Mouse (Mus musculus): ENCODE measurements at regions not wholly inside any gene's neighbourhood (a gene's known extent, or its start where the extent isn't known, plus 50 kb on each side); places are given as distances from the start of the nearest gene placed in this dataset.

DNA sequence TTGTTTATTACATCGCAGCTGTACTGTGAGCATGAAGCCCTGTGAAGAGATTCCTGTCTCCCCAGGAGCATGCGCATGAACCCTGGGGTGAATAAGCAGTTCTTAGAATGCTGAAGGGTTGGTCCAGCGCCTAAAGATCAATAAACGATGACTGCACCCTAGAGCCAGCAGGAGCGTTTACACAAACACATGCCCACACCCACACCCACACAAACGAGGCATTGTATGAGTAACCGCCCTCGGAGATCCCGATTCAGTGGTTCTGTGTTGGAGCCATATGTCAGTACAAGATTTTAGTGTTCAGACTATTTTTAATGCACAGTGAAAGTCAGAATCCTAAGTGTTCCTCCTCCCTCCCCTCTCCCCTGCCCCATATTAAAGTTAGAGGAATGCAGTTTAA, 57.3 kb downstream of the Edn1 start:
- peak; percentile 29 to 36 for DNase-seq (ENCODE audit: low spot score in 2 of 2)

DNA sequence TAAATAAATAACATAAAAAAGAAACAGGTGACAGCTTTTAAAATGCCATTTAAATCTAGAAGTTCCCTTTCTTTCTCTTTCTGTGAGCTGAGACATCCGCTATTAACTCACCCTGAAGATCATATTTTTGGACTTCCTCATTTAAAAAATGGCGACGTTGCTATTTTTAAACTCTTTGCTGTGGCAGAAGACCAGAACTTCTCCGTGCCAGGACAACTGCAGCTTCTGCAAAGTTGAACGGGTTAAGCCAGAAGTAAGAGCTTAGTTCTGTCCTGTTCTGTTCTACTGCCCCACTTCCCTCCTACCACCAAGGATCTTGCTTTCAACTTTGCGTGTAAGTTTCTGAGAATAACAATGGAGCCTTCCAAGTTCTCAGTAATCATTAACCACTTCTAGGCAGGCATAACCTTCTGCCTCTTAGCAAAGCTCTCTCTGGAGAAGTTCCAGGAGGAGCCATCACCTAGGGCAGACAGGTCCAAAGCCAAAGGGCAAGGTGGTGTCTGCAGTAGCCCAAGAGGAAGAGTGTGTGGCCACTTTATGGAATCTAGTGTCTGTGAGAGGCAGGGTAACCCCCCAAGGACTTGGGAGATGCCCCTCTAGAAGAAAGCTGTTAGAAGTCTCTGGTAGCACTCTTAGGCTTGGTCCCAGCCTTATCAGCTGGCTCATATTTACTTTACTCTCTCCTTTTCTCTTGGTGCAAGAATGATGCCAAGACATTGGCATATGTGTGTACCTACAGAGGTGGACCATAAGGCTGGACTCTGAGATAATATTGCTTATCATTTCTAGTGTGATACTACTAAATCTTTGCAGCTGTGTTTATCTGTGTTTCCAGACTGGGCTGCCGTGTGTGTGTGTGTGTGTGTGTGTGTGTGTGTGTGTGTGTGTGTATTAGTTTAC, 66.6 kb downstream of the Edn1 start:
- DNase-seq (ENCODE audit: low spot score in 2 of 2), result no peak

- DNase-seq (ENCODE audit: low spot score in 2 of 2), result no peak
These were observed 68.5 kb downstream of the Edn1 start for GRCm38 (mm10) chr13:42369826-42370225.

GRCm38 (mm10) chr13:42372201-42372600, 70.9 kb downstream of the Edn1 start:
- DNase-seq (ENCODE audit: low spot score in 2 of 2), result no peak

DNA sequence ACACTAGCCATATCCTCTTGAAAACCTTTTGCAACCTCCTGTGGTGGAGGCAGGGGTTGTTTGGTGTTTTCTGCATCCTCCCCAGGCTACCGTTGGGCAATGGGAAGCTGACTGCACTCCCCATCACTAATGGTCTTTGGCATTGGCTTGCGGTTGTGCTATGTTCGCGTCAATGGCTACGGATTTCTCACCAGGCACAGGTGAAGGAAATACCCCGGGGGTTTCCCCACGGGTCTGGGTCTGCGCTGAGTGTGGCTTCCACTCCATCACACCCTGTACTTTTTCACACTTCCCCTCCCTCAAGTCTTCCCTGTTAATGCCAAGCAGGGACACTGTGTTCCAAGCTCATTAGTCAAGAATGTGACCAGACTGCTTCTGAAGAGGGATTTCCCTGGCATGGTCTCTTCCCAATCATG, 72.9 kb downstream of the Edn1 start:
- no peak for DNase-seq (ENCODE audit: low spot score in 2 of 2)

GRCm38 (mm10) chr13:42379675-42380074, 78.4 kb downstream of the Edn1 start:
- DNase-seq (ENCODE audit: low spot score in 2 of 2), result no peak

DNA sequence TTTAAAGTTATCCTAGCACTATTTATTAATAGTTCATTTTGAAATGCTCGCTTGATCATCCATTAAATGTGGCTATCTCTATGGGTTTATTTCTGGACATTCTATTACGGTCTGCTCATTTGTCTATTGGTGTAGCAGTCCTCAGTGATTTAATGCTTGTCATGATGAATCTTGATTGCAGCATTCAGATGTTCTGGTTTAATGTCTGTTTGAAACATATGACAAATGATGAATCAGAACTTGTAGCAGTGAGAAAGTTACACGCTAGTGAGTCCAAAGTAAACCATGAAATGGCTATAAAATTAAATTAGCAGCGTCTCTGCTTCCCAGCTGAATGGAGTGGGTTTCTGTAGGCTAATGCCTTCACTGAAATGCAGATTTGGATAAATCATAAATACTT, 81.8 kb downstream of the Edn1 start:
- no peak for DNase-seq (ENCODE audit: low spot score in 2 of 2)

GRCm38 (mm10) chr13:42390389-42390788, 89.1 kb downstream of the Edn1 start:
- DNase-seq (ENCODE audit: low spot score in 2 of 2), result no peak

DNA sequence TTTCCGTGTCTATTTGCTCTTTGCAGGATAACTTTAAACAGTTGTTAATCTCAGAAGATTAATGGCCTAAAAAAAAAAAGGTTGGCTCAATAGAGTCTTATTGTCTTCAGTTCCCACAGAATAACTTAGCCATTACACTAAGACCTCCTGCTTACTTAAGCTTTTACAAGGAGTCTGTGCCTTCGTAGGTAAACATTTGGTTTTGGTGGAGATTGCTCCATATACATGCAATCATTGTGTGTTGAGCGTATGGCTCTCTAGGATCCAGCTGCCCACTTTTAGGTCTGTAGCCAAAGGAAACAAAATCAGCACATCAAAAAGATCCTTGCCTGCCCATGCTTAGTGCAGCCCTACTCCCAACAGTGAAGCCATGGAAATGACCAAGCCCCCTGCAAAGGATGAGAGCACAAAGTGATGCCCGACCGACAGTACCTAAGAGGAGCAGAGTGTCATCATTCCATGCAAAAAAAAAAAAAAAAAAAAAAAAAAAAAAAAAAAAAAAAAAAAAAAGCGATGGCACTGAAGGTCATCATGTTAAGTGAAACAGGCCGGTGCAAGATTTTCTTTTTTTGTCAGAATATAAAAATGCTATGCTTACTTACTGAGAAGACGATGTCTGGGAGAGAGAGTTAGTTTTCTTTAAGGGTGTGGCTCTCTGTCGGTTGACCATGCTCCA, 90.2 kb downstream of the Edn1 start:
- DNase-seq (ENCODE audit: low spot score in 2 of 2), result no peak

DNA sequence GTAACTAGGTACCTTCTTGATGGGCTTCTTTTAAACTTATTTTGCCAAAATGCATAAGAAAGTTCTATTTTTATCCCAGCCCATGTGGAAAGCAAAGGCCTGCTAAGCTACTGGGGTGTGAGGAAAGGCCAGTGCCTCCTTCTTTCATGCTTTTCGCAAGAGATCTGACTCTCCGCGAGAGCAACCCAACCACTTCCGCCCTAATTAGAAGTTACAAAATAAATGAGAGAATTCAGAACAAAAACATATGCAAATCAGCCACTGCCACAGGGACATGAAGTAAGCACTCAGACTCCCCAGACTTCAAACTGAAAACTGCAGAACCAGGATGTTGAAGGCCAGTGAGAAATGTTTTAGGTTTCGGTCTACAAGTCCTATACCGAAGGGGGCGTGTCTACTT, 91.4 kb downstream of the Edn1 start:
- DNase-seq (ENCODE audit: low spot score in 2 of 2), result no peak

DNA sequence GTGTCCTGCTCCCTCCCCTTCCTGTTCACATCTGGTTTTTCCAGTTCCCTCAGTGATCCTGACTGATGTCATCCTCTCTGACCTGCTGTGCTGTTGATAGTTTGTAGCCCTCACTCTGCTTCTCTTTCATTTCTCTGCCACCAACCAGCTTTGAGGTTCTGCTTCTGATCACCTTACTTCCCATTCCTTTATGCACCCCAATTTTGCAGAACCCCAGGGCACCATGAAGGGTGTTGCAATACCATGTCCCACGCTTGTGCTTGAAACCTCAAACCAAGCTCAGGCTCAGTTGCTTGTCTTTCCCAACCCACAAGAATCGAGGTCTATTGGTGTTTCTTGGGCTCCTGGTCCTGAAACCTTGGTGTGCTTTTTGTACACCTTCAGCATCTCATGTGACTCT, 93.3 kb downstream of the Edn1 start:
- DNase-seq (ENCODE audit: low spot score in 2 of 2), result no peak

DNA sequence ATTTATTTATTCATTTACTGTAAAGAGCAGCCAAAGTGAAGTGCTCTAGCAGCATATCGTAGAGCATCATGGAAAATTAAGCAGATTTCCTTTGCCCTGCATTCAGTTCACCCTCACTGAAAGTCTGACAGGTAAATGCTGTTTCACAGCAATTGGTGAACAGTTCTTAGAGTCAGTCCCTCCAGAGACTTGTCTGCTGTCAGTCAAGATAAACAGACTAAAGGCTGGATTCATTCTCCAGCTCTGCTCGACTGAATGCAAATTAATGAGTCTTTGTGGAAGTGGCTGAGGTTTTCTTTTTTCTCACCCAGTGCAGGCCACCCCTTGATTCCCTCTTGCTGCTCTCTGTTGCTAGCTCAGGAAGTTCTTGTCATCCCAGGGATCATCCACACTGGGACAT, 100.2 kb downstream of the Edn1 start:
- no peak for DNase-seq (ENCODE audit: low spot score in 2 of 2)

- DNase-seq (ENCODE audit: low spot score in 2 of 2), result peak; percentile 50 to 69
These were observed 102.2 kb downstream of the Edn1 start for GRCm38 (mm10) chr13:42403231-42404020.

GRCm38 (mm10) chr13:42412652-42413282, 111.5 kb downstream of the Edn1 start:
- DNase-seq (ENCODE audit: low spot score in 2 of 2), result no peak

GRCm38 (mm10) chr13:42446921-42447320, 145.6 kb downstream of the Edn1 start:
- no peak for DNase-seq (ENCODE audit: low spot score in 2 of 2)

GRCm38 (mm10) chr13:42453665-42454064, 152.4 kb downstream of the Edn1 start:
- no peak for DNase-seq (ENCODE audit: low spot score in 2 of 2)

DNA sequence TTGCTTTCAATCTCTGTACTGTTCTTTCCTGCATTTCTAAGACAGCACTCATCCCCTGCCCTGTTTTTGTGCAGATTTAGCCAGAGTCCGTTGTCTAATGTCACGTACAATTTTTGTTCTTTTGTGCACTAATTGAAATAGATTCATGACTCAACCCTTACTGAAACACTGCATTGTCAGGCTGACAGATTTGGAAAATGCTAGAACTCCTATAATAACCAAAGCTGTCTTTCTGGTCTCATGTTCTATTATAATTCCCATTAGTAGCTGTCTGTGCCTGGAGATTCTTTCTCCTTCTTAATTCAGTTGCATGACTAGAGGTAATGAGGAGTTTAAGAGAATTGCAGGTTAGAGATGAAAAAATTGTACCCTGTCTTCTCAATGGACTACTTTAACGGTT, 158.6 kb downstream of the Edn1 start:
- DNase-seq (ENCODE audit: low spot score in 2 of 2), result no peak

- peak in 1 of 2 experiments; percentile 6 for DNase-seq (ENCODE audit: low spot score in 2 of 2)
These were observed 177.5 kb downstream of the Edn1 start for GRCm38 (mm10) chr13:42478825-42479224.

- no peak for DNase-seq (ENCODE audit: low spot score in 2 of 2)
These were observed 189.3 kb upstream of the Phactr1 start for GRCm38 (mm10) chr13:42490956-42491680.

DNA sequence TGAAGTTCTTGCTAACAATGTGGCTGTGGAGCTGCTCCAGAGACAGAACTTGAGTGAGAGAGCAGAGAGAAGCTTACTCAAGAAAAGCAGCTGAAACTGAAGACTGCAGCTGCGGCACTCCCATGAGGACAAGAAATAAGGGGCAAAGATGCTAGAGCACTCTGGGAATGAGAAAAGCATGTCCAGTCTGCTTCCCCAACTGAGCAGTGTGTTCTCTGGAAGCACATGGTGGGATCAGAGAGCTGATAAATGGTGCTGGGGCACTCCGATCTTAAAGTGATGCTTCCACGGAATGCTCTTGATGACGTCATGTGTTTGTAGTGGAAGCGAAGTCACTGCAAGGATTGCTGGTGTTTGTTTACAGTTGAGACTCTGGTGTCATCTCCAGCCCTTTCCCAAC, 186.1 kb upstream of the Phactr1 start:
- no peak for DNase-seq (ENCODE audit: low spot score in 2 of 2)

- no peak for DNase-seq (ENCODE audit: low spot score in 2 of 2)
These were observed 182.1 kb upstream of the Phactr1 start for GRCm38 (mm10) chr13:42498351-42498750.
